Mouse (Mus musculus): ENCODE measurements around the gene Fgfr2.

DNA sequence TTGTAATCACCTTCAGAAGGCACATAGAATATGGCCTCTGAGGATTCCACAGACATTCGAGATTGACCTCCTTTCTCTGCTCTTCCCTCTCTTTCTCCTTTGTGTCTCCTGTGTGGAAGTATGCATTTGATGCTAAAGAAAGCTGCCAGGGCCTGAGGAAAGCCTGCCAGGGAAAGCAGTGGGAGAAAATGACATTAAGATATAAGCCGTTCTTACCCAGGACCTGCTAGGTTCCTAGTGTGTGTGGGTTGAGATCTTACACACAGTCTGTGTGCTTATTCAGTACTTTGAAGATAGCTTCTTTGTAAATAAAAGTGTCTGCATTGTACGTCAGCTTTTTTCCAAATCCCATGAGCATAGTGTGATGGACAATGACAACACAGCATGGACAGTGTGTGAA, 2227.1 kb downstream of the Fgfr2 start:
- TF ChIP-seq POLR2A (IDR thresholded peaks at IDR 0.05; ENCODE audit: control insufficient read depth, low read depth, low read length) (no peak), CTCF (IDR thresholded peaks at IDR 0.05; ENCODE audit: control insufficient read depth, insufficient read depth, insufficient replicate concordance, low read depth, low read length) (no peak)
